Mouse (Mus musculus) ES-Bruce4 (cell line): ENCODE measurements around the gene Mphosph10. TPM values are rescaled to one million over a fixed set of nuclear protein-coding genes. Genes with fewer than 3 reads are reported as not detected.

Source experiments
- H3K27ac ChIP-seq: 2 replicates; pipeline ENCODE4 v1.5.1; 2012; ENCODE audit warnings: low read length, inconsistent platforms; ENCODE audit not compliant: insufficient read depth
- H3K27me3 ChIP-seq: 2 replicates; pipeline ENCODE4 v1.6.1; 2012; ENCODE audit warnings: mild to moderate bottlenecking, low read length, inconsistent platforms; ENCODE audit not compliant: control insufficient read depth, poor library complexity, insufficient read depth, severe bottlenecking
- H3K36me3 ChIP-seq: 2 replicates; pipeline ENCODE4 v1.6.1; 2012; ENCODE audit warnings: inconsistent platforms, mild to moderate bottlenecking, low read length, moderate library complexity; ENCODE audit not compliant: control insufficient read depth, poor library complexity, insufficient read depth, severe bottlenecking
- H3K4me1 ChIP-seq: one replicate; pipeline ENCODE4 v1.8.1; 2011; ENCODE audit warnings: low read length; ENCODE audit not compliant: control insufficient read depth, insufficient read depth
- H3K4me3 ChIP-seq: 2 replicates; pipeline ENCODE4 v1.5.1; 2011; ENCODE audit warnings: low read depth, mild to moderate bottlenecking, low read length
- H3K9ac ChIP-seq: 2 replicates; pipeline ENCODE4 v1.6.1; 2012; ENCODE audit warnings: low read depth, mild to moderate bottlenecking, inconsistent platforms; ENCODE audit not compliant: poor library complexity, severe bottlenecking
- H3K9me3 ChIP-seq: replicated peaks from 2 replicates; pipeline ENCODE4 v1.6.1; 2012; ENCODE audit warnings: mild to moderate bottlenecking, low read length, inconsistent platforms; ENCODE audit not compliant: control insufficient read depth, poor library complexity, insufficient read depth, severe bottlenecking
- CTCF ChIP-seq: IDR thresholded peaks from one replicate; pipeline ENCODE4 v1.8.1; 2011; ENCODE audit warnings: low read depth, low read length
- EP300 ChIP-seq: IDR thresholded peaks from 2 replicates; pipeline ENCODE4 v1.6.1; 2011; ENCODE audit warnings: low read depth, low read length; ENCODE audit not compliant: insufficient read depth
- POLR2A ChIP-seq: IDR thresholded peaks from one replicate; pipeline ENCODE4 v1.8.1; 2011; ENCODE audit warnings: low read length; ENCODE audit not compliant: insufficient read depth
- polyA plus RNA-seq: library from polyadenylated mRNA; stranded (reverse); fragments of >200 nt; gene quantifications from 2 replicates; pipeline ENCODE4 v1.2.4, GENCODE M21; 2011; ENCODE audit warnings: low read depth; ENCODE audit not compliant: missing spikeins, insufficient read depth, insufficient read length

The Mphosph10 gene
- polyA plus RNA-seq, 1 experiment: 81.2 TPM

GRCm38 (mm10) chr7:64357405-64357804, 34.7 kb downstream of the Mphosph10 start:
- Histone ChIP-seq H3K9me3 (no peaks in the 10 kb centered on the region), H3K36me3 (no peaks in the 10 kb centered on the region), H3K27me3 (no peaks in the 10 kb centered on the region), H3K27ac (no peak overlapping the region), H3K4me1 (no peaks in the 10 kb centered on the region), H3K9ac (no peak overlapping the region), H3K4me3 (no peak overlapping the region)
- TF ChIP-seq EP300 (no peak), POLR2A (no peak), CTCF (no peak)

DNA sequence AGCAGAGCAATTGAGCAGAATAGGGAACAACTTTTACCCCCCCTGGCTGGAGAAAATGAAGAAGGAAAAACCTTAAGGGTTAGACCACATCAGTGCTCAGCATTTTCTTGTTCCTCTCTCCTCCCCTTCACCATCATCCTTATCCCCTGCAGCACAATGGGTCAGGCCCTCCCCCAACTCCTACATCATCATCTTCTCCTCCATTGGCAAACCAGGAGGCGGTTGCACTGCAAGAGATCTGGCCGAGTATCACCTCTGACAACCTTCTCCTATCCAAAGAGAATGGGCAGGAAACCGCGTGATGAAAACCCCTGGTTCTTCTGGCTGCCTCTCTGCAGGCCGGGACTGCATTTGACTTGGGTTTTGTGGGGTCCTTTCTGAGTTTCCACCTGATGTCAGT, 35.4 kb downstream of the Mphosph10 start:
- Histone ChIP-seq H3K9ac (no peak overlapping the region), H3K27ac (no peak overlapping the region)
- TF ChIP-seq CTCF (no peak), POLR2A (no peak), EP300 (no peak)

DNA sequence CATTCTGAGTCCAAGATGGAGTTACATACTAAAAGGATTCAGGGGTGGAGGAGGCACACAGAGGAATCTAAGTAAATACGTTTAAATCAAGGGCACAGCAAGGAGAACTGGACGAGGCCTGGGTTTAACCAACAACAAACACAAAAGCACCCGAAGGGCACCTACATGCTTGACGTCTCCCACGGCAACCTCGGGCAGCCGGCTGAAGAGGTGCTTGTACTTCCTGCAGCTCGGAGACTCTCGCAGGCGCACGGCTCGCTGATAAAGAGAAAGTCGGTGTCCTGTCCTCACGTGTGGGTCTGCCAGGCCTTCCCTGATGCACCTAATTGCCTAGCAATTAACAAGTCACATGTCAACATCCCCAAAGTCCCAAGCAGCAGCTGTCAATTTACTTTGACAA, 37.9 kb downstream of the Mphosph10 start:
- H3K27ac ChIP-seq: no peak overlapping the region

More for the DNA sequence above, 35.4 kb downstream of the Mphosph10 start:
- Histone ChIP-seq H3K9me3 (no peaks in the 10 kb centered on the region), H3K4me3 (no peak overlapping the region), H3K4me1 (no peaks in the 10 kb centered on the region), H3K36me3 (no peaks in the 10 kb centered on the region), H3K27me3 (no peaks in the 10 kb centered on the region)

GRCm38 (mm10) chr7:64351087-64351486, 41.0 kb downstream of the Mphosph10 start:
- H3K36me3 ChIP-seq: no peaks in the 10 kb centered on the region; the same call in none of the 2 replicates
- H3K4me3 ChIP-seq: no peak overlapping the region
- no peaks in the 10 kb centered on the region for H3K27me3 ChIP-seq
- H3K9ac ChIP-seq: no peak overlapping the region
- H3K27ac ChIP-seq: no peak overlapping the region
- H3K4me1 ChIP-seq: no peaks in the 10 kb centered on the region
- TF ChIP-seq CTCF (no peak), POLR2A (no peak), EP300 (no peak)
- H3K9me3 ChIP-seq: no peaks in the 10 kb centered on the region

More for the DNA sequence above, 37.9 kb downstream of the Mphosph10 start:
- H3K9me3 ChIP-seq: no peaks in the 10 kb centered on the region
- H3K4me3 ChIP-seq: no peak overlapping the region
- no peak for TF ChIP-seq POLR2A
- TF ChIP-seq EP300: no peak
- no peak for TF ChIP-seq CTCF
- no peaks in the 10 kb centered on the region for H3K27me3 ChIP-seq
- no peak overlapping the region for H3K9ac ChIP-seq
- no peaks in the 10 kb centered on the region for H3K4me1 ChIP-seq
- H3K36me3 ChIP-seq: no peaks in the 10 kb centered on the region

DNA sequence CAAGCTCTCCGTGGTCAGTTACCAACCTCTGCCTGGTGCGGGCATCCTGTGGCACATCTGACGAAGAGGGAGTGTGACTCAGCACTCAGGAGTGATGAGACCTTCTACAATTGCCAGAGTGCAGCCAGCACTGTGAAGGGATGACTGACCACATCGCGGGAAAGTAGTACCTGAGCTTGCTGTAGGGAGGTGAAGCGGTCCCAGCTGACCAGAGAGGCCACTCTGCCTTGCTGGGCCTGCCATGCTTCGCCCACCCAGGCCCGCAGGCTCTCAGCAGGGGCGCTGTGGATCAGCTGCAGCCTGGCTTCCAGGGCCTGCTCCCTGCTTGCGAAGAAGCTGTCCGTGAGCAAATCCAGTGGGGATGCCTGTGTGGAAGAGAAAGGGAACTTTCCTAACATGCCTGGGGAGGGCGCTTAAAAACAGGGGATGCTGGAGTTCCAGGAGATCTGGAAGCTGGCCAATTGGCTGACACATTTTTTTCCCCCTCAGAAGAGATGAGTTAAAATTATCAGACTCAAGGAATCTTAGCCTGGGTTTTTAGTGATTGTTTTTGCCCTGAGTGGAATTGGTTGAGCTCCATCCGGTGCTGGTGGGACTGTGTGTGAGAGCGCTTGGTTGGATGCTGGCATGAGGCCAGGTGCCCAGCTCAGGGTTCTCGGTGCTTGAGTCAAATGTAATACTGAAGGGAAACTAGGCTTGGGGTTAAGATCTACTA, 42.8 kb downstream of the Mphosph10 start:
- no peak overlapping the region for H3K4me3 ChIP-seq
- H3K9me3 ChIP-seq: no peaks in the 10 kb centered on the region
- no peak overlapping the region for H3K27ac ChIP-seq
- TF ChIP-seq CTCF: no peak
- TF ChIP-seq POLR2A: no peak
- TF ChIP-seq EP300: no peak
- H3K36me3 ChIP-seq: no peaks in the 10 kb centered on the region; the same call in none of the 2 replicates
- no peaks in the 10 kb centered on the region for H3K4me1 ChIP-seq
- no peak overlapping the region for H3K9ac ChIP-seq
- no peaks in the 10 kb centered on the region for H3K27me3 ChIP-seq

- TF ChIP-seq POLR2A: no peak
- TF ChIP-seq EP300: no peak
- no peak for TF ChIP-seq CTCF
- H3K27me3 ChIP-seq: no peaks in the 10 kb centered on the region
- H3K9me3 ChIP-seq: 0 out of 2 replicates have a peak, but pooled peaks cover 6% of the 10 kb centered on the region
- no peak overlapping the region for H3K4me3 ChIP-seq
- H3K27ac ChIP-seq: no peak overlapping the region
- H3K9ac ChIP-seq: no peak overlapping the region
- no peaks in the 10 kb centered on the region; the same call in none of the 2 replicates for H3K36me3 ChIP-seq
- H3K4me1 ChIP-seq: no peaks in the 10 kb centered on the region
Observed at GRCm38 (mm10) chr7:64347813-64348212, 44.3 kb downstream of the Mphosph10 start.
